Mouse (Mus musculus) C2C12 (cell line): Measurements from ENCODE around the gene Zdhhc22.

Experiments
- CEBPB ChIP-seq: IDR thresholded peaks from one replicate; pipeline ENCODE4 v1.6.1; 2011; ENCODE audit warnings: low read depth, mild to moderate bottlenecking, control low read depth, moderate library complexity
- CTCF ChIP-seq: IDR thresholded peaks from one replicate; pipeline ENCODE4 v1.5.1; 2011; ENCODE audit not compliant: control insufficient read depth, insufficient read depth, insufficient read length
- MAX ChIP-seq: IDR thresholded peaks from one replicate; pipeline ENCODE4 v1.6.1; 2011; ENCODE audit warnings: mild to moderate bottlenecking, control low read depth
- MYOD1 ChIP-seq: IDR thresholded peaks from one replicate; pipeline ENCODE4 v1.6.1; 2011; ENCODE audit warnings: low read depth; ENCODE audit not compliant: control insufficient read depth, insufficient read length

- TF ChIP-seq MAX, result no peak
- TF ChIP-seq MYOD1, result no peak
- TF ChIP-seq CTCF, result no peak
- no peak for TF ChIP-seq CEBPB
These were observed 26.8 kb upstream of the Zdhhc22 start for GRCm38 (mm10) chr12:87017041-87017440.
